Mouse (Mus musculus) megakaryocyte-erythroid progenitor cell, adult 5-6 weeks (primary cell): ENCODE measurements around the gene Cmtm8. TPM values are rescaled to one million over a fixed set of nuclear protein-coding genes. Genes with fewer than 3 reads are reported as not detected.

Experiments used
- ATAC-seq: replicated peaks from 2 replicates; pipeline ENCODE4 v1.8.0; 2016; ENCODE audit warnings: mild to moderate bottlenecking, inconsistent platforms; ENCODE audit not compliant: severe bottlenecking, poor library complexity, low FRiP score, low TSS enrichment
- total RNA-seq, 2 experiments: library from RNA; stranded (forward) in 1 of 2; stranded (reverse) in 1 of 2; fragments of 200-1000, 215-1000 nt in 1 of 2; fragments of >200 nt in 1 of 2; fragmentation: Nextera tagmentation in 1 of 2; gene quantifications; 2 replicates each; pipeline ENCODE4 v1.2.3; 2014 to 2017

Cmtm8 gene
- total RNA-seq, 2 experiments from 2014 or later = 1.5 TPM; not detected in 1

- ATAC-seq = no peak
These were observed 16.6 kb downstream of the Cmtm8 start for GRCm38 (mm10) chr9:114827242-114827852.

DNA sequence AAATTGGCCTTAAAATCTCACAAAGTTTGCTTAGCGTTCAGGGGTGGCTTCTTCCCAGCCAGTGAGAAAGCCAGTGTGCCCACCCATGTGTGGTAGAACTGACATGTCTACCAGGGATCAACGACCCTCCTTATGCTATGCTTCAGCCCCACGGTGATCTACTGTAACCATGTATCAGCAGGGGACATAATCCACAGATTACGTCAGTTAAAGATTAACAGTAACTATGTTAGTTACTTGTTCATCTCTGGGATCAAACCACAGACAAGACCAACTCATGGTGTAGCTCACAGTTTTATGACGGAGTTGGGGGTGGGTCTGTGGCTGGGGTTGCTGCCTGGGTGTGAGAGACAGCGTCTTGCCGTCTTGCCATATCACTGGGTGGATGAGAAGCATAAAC lies 19.8 kb downstream of the Cmtm8 start:
- no peak for ATAC-seq

GRCm38 (mm10) chr9:114821548-114822289 lies 22.2 kb downstream of the Cmtm8 start:
- ATAC-seq = no peak

DNA sequence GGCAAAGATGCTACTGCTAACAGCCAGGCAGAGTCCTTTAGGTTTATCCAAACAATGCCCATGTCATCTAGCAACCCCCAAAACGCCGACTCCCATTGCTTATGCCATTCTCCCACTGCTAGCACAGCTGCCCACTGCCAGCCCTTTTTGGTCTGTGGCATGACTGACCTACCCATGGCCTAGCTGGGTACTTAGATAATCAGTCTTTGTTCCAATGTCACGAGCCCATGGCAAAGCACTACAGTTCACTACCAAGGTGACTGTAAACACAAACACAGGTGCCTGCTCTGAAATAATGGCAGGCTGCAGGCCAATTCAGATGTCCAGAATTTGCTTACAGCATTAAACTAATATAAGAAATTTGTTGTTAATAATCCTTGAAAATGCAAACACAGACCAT lies 25.0 kb downstream of the Cmtm8 start:
- ATAC-seq = no peak

DNA sequence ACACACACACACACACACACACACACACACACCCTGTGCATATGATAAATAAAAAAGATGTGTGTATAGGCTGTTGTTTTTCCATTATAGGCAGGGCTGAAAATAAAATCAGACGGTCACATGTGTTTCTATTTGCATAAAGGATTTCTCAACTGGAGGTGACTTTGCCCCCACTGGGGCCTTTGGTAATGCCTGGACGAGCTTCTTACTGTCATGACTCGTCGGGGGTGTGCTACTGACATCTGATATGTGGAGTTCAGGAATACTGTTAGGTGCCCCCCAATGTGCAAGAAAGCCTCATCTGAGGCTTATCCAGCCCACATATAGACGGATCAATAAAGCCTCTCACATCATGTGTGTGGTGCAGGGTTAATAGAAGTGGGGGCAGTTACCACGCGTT lies 26.9 kb downstream of the Cmtm8 start:
- no peak for ATAC-seq

- no peak for ATAC-seq
These were observed 27.8 kb downstream of the Cmtm8 start for GRCm38 (mm10) chr9:114816121-114816520.

DNA sequence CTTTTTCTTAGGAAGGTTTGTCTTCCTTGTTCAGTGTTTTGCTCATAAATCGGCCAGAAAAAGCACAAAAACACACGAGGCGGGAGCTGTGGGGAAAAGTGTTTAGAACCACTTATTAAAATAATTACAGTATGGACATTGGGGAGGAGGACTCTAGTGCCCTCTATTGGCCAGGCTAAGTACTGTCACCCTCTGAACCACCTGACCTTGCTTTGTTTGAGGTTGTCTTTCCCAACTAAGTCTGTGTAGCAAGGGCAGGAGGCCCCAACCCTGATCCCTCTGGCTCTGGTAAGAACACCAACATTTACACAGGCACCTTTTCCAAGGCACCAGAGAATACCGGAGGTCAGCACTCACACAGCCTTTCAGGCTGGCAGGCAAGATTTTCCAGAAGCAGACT lies 28.6 kb downstream of the Cmtm8 start:
- peak; percentile 95 for ATAC-seq

DNA sequence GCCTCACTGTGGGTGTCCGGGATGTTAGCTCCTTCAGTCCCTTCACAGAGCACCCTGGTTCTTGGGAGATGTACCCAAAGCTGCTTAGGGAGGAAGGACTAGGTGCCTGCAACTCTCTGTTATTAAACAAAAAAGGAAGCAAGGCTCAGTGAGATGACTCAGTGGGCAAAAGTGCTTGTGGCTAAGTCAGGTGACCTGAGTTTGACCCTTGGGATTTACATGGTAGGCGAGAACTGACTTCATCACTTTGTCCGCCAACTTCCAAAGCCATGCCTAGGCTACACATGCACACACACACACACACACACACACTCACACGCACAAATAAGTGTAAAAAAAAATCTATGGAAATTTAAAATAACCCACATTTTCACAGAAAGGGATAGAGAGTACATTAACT lies 32.0 kb downstream of the Cmtm8 start:
- ATAC-seq = no peak

GRCm38 (mm10) chr9:114810837-114811236 lies 33.1 kb downstream of the Cmtm8 start:
- ATAC-seq = no peak

DNA sequence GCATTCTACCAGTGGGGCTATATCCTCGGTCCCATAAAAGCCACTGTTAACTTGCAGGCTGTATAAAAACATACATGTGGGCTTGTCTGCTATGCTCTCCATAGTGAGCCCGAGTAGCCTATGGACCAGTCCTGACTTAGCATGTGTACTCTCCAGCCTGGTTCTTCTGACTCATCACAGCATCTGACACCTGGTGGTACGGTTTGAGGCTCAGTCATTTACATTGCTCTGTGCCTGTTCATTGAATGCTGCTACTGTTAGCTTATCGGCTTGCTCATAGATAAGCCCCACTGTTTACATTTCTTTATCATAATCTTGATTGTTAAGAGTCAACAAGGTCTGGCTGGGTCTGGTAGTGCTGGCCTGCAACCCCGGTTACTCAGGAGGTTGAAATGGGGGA lies 35.3 kb downstream of the Cmtm8 start:
- ATAC-seq = no peak

GRCm38 (mm10) chr9:114807261-114807660 lies 36.7 kb downstream of the Cmtm8 start:
- ATAC-seq = no peak

GRCm38 (mm10) chr9:114805151-114805671 lies 38.7 kb downstream of the Cmtm8 start:
- ATAC-seq = no peak

GRCm38 (mm10) chr9:114802191-114802590 lies 41.8 kb downstream of the Cmtm8 start:
- ATAC-seq = no peak

GRCm38 (mm10) chr9:114801301-114801700 lies 42.7 kb downstream of the Cmtm8 start:
- no peak for ATAC-seq

DNA sequence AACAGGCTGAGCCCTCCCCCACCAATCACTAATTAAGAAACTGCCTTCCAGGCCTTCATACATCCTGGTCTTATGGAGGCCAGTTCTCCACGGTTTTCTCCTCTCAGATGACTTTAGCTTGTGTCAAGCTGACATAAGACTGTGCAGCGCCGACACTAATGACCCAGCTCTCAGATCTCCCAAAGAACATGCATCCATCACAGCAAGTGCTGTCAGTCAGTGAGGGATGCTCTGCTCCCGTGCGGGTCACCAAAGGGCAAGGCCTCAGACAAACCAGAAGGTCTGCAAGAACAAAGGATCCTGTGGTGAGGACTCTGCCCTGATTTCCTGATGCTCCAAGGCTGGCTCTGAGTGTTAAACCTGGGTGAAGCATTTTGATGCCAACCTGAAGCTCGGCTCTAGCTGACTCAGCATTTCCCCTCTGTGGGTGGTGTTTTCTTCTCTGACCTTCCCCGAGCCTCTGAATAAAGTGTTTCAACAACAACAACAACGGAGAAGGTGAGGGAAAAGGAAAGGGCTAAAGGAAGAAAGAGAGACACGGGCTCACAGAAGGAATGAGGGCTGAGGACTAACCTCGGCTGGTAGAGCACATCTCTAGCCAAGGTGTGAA lies 44.4 kb downstream of the Cmtm8 start:
- no peak for ATAC-seq

DNA sequence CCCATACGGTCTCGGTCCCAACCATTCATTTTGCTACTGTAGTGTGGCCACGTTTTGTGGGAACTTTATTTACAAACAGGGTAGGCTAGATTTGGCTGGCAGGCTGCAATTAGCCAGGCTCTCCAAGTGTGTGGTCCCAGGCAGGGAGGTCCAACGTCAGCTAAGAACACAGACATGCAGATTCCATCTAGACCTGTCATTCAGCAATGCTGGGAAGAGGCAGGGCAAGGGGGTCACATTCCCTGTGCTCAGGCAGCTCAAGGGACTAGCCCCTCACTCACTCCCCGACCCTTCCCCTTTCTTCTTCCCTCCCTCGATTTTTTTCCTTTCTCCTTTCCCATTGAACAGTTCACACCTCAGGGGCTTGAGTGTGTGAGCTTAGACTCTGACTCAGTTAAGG lies 45.1 kb downstream of the Cmtm8 start:
- ATAC-seq = no peak

DNA sequence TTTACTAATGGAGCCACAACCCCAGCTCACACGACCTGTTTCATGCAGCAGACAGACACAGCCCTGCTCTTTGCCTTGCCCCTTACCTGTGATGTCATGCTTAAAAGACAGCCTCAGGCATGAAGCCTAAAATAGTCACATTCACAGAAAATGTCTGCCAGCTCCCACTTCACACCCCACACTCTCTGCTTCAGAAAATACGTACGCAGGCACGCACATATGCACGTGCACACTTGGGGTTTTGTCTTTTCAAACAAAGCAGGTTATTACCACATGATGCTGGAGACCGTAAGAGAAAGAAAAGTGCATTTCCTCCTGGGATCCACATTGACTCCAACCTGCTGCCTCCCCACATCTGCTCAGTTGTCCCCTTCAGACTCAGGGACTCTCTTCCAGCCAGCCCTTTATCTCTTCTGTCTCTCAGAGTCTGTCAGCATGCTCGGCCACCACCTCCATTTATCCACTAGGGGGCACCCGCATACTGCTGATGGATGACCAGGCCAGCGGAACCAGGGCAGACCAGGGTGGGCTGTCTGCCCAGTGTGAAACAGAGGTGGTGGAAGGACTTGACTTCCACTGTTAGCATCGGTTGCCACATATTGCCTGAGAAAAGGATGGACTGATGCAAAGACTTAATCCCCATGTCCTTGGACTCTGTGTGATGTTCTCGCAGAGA lies 46.5 kb downstream of the Cmtm8 start:
- ATAC-seq = peak; percentile 89

- no peak for ATAC-seq
These were observed 47.4 kb downstream of the Cmtm8 start for GRCm38 (mm10) chr9:114796473-114797050.

GRCm38 (mm10) chr9:114794491-114794890 lies 49.5 kb downstream of the Cmtm8 start:
- no peak for ATAC-seq

DNA sequence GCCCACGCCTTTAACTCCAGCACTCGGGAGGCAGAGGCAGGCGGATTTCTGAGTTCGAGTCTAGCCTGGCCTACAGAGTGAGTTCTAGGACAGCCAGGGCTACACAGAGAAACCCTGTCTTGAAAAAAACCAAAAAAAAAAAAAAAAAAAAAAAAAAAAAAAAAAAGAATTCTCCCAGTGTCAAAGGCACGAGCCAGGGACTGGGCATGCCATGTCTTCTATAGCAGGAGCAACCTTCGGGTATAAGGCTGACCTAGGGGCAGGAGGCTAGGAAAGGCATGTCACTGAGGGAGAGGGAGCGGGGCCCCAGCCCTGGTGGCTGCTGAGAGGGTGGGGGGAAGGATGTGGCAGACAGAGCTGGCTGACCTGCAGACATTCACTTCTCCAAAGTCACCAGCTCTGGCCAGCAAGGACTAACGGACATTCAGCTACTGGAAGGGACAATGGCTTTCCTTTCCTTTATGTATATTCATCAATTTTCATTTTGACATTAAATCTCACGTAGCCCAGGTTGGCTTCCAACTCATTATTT lies 50.1 kb downstream of the Cmtm8 start:
- no peak for ATAC-seq
